Mouse (Mus musculus): ENCODE data around the gene Banp. TPM values are rescaled to one million over a fixed set of nuclear protein-coding genes. Genes with fewer than 3 reads are reported as not detected.

Banp gene
- 100 to 1,000 TPM in 1 of 2 experiments, 10 to 100 TPM in 1; 73.4 to 125 TPM for total RNA-seq (2023)

GRCm38 (mm10) chr8:121949222-121949800 is at the start of gene Banp:
Gene Banp, plus strand, starts transcription at chr8:121949750.

GRCm38 (mm10) chr8:121907587-121908248 is 41.8 kb upstream of the Banp start, which contains the start of gene Slc7a5:
Gene Slc7a5, minus strand, starts transcription at chr8:121907694.

DNA sequence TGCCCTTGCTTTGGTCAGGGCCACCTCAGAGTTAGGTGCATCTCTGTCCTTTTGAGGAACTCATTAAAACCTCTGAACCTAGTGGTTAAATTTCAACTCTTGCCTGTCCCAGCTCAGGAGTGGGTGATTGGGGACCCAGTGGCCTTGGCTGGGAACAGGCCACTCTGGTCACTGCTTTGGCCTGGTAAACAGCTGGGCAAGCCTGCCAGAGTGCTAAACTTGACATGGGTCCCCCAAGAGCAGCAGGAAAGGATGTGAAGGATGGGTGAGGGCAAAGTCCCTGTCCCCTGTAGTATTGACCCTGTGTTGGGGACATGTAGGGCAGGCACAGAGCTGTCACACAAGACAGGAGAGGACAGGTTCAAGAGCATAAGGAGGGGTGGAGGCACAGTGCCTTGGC is 4.7 kb upstream of the Banp start, which contains the start of gene Car5a:
Gene Car5a, minus strand, starts transcription at position 74 of the 400 bp plus-strand sequence.

Other genes with a start within 250 kb of the Banp start
- gene Jph3, start 220.1 kb upstream of the Banp start, total RNA-seq (2023) = not detected
- gene Klhdc4, start 120.2 kb upstream of the Banp start, total RNA-seq (2023) = 10 to 100 TPM; 55.1 to 63.0 TPM
- 10 to 100 TPM; 24.2 to 30.7 TPM for gene Slc7a5, start 42.1 kb upstream of the Banp start, total RNA-seq (2023)
- gene Car5a, start 4.8 kb upstream of the Banp start, total RNA-seq (2023) = not detected